Mouse (Mus musculus): ENCODE results near the gene Cdkal1.

The Cdkal1 gene

GRCm38 (mm10) chr13:29179260-29179659, 676.2 kb downstream of the Cdkal1 start:
- DNase-seq (ENCODE audit: low spot score), result no peak

GRCm38 (mm10) chr13:29177889-29178486, 677.5 kb downstream of the Cdkal1 start:
- DNase-seq (ENCODE audit: low spot score), result no peak

- no peak for DNase-seq (ENCODE audit: low spot score)
These were observed 686.1 kb downstream of the Cdkal1 start for GRCm38 (mm10) chr13:29169356-29169755.

GRCm38 (mm10) chr13:29164845-29165524, 690.5 kb downstream of the Cdkal1 start:
- no peak for DNase-seq (ENCODE audit: low spot score)

GRCm38 (mm10) chr13:29162867-29163514, 692.5 kb downstream of the Cdkal1 start:
- no peak for DNase-seq (ENCODE audit: low spot score)

- no peak for DNase-seq (ENCODE audit: low spot score)
These were observed 693.0 kb downstream of the Cdkal1 start for GRCm38 (mm10) chr13:29162444-29162843.

- DNase-seq (ENCODE audit: low spot score), result no peak
These were observed 694.0 kb downstream of the Cdkal1 start for GRCm38 (mm10) chr13:29161436-29161835.

GRCm38 (mm10) chr13:29156703-29157102, 698.8 kb downstream of the Cdkal1 start:
- no peak for DNase-seq (ENCODE audit: low spot score)

- no peak for DNase-seq (ENCODE audit: low spot score)
These were observed 700.2 kb downstream of the Cdkal1 start for GRCm38 (mm10) chr13:29155297-29155696.

GRCm38 (mm10) chr13:29150120-29150519, 705.4 kb downstream of the Cdkal1 start:
- no peak for DNase-seq (ENCODE audit: low spot score)

- DNase-seq (ENCODE audit: low spot score), result no peak
These were observed 706.1 kb downstream of the Cdkal1 start for GRCm38 (mm10) chr13:29149404-29149803.

- DNase-seq (ENCODE audit: low spot score), result no peak
These were observed 706.9 kb downstream of the Cdkal1 start for GRCm38 (mm10) chr13:29148616-29149015.
